Mouse (Mus musculus) urinary bladder, postnatal 0 days (tissue): Measurements from ENCODE around the gene Pcdh19. TPM values are rescaled to one million over a fixed set of nuclear protein-coding genes. Genes with fewer than 3 reads are reported as not detected.

ENCODE experiments used
- polyA plus RNA-seq: library from polyadenylated mRNA; unstranded; fragments of >200 nt; fragmentation: Nextera tagmentation; extraction: Ambion mirVana; gene quantifications from 2 replicates; pipeline ENCODE4 v1.2.1, GENCODE M21; 2015

Gene Pcdh19
- polyA plus RNA-seq, result 1.7 and 3.7 TPM in 2 replicates

GRCm38 (mm10) chrX:133688840-133689239, at the start of gene Pcdh19:
Pcdh19 (minus strand) TSS chrX:133688987.

Other genes with a start within 250 kb of the Pcdh19 start
- gene Tnmd, start 162.0 kb upstream of the Pcdh19 start, polyA plus RNA-seq, result 8.6 and 10.5 TPM in 2 replicates
- 65.2 and 83.0 TPM in 2 replicates for gene Tspan6, start 209.4 kb upstream of the Pcdh19 start, polyA plus RNA-seq
- 6.1 and 6.5 TPM in 2 replicates for gene Srpx2, start 219.4 kb upstream of the Pcdh19 start, polyA plus RNA-seq